Mouse (Mus musculus): ENCODE data around the gene Lmna.

GRCm38 (mm10) chr3:88543651-88544410 lies 34.1 kb upstream of the Lmna start:
- TF ChIP-seq CTCF (IDR thresholded peaks at IDR 0.05; ENCODE audit: low read depth) (no peak), EP300 (optimal IDR thresholded peaks at IDR 0.05) (no peak)

Data from stomach, postnatal 0 days (tissue).